Mouse (Mus musculus): ENCODE results near the gene Tex10. TPM values are rescaled to one million over a fixed set of nuclear protein-coding genes. Genes with fewer than 3 reads are reported as not detected.
"Not testable (repeated sequence)": the region's sequence is repeated elsewhere in the genome, so short reads cannot be mapped to it uniquely, and the experiment has no call there.

Gene Tex10
- total RNA-seq, 1 experiment from 2014 or later = 51.7 TPM

GRCm38 (mm10) chr4:48407350-48408039 is 65.8 kb downstream of the Tex10 start:
- peak; percentile 70 for ATAC-seq (replicated peaks; ENCODE audit: insufficient number of reproducible peaks, low FRiP score, low TSS enrichment, poor library complexity, severe bottlenecking)

DNA sequence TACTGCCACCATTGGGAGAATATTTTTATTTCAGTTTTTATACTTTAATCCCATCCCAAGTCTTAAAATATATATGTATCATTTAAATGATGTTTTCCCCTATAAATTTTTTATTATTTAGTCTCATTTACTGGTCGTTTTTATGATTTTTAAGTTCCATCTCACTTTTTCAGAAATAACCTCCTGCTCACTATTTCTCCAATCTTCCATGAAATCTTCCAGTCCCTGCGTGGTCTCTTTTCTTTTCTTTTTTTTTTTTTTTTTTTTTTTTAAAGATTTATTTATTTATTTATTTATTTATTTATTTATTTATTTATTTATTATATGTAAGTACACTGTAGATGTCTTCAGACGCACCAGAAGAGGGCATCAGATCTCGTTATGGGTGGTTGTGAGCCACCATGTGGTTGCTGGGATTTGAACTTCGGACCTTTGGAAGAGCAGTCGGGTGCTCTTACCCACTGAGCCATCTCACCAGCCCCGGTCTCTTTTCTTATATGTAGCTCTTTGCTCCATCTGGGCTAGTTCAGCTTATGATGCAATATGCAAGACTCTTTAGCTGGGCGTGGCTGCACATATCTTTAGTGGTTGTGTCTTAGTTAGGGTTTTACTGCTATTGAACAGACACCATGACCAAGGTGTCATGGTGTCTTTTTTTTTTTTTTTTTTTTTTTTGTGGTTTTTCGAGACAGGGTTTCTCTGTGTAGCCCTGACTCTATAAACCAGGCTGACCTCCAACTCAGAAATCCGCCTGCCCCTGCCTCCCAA is 67.4 kb downstream of the Tex10 start:
- not testable (repeated sequence) for ATAC-seq (replicated peaks; ENCODE audit: insufficient number of reproducible peaks, low FRiP score, low TSS enrichment, poor library complexity, severe bottlenecking)

DNA sequence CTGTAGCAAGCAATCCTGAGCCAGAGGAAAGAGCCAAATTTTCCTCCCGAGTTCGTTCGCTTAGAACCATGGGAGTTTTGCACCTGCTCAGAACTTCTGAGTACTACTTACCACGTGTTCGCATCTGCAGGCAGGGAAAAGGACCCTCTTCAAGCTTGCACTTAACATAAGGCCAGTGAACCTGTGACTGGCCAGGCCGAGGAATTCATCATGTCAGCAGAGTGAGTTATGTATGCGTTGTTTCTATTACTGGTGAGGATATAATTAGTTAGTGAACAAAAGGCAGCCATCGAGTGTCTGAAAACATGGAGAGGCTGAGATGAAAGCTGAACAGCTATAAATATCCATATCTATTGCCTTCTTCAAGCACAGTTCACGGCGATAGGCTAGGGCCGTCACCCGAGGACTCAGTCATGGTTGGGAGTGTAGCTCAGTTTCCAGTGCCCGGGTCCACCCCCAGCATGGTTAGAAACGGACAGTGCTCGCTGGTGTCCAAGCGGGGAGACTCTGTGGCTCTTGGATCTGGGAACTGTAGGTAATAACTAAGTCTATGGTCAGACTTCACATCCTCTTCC is 70.1 kb downstream of the Tex10 start:
- ATAC-seq (replicated peaks; ENCODE audit: insufficient number of reproducible peaks, low FRiP score, low TSS enrichment, poor library complexity, severe bottlenecking) = no peak

GRCm38 (mm10) chr4:48396949-48397348 is 76.3 kb downstream of the Tex10 start:
- ATAC-seq (replicated peaks; ENCODE audit: insufficient number of reproducible peaks, low FRiP score, low TSS enrichment, poor library complexity, severe bottlenecking) = no peak

GRCm38 (mm10) chr4:48382506-48382905 is 90.8 kb downstream of the Tex10 start:
- ATAC-seq (replicated peaks; ENCODE audit: insufficient number of reproducible peaks, low FRiP score, low TSS enrichment, poor library complexity, severe bottlenecking) = no peak

DNA sequence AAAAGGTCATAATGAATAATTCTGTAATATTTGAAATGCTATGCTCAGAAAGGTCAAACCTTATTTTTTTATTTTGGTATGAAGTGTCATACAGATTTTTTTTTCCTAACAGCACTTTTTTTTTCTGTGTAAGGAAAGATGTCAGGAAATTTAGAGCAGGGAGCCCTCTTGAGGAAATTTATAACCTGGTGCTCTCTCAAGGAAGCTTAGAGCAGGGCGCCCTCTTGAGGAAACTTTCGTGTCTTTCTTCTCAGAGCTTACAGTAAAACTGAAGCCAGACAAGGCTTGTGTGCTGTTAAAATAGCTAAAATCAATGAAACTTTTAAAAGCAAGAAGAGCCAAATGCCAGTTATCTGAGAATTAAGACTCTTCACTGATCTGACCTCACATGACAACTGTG is 92.3 kb downstream of the Tex10 start:
- ATAC-seq (replicated peaks; ENCODE audit: insufficient number of reproducible peaks, low FRiP score, low TSS enrichment, poor library complexity, severe bottlenecking) = no peak

Other genes starting within 250 kb of the Tex10 start
- gene Erp44, start 193.9 kb downstream of the Tex10 start, total RNA-seq (2017) = 63.4 to 88.5 TPM (median 75.0 TPM) in 3 replicates
- gene Invs, start 193.7 kb downstream of the Tex10 start, total RNA-seq (2017) = 4.6 to 11.1 TPM (median 8.0 TPM) in 3 replicates
- gene Msantd3, start 66.5 kb upstream of the Tex10 start, total RNA-seq (2017) = 2.0 to 6.0 TPM (median 2.3 TPM) in 3 replicates
- gene Tmeff1, start 111.7 kb upstream of the Tex10 start, total RNA-seq (2017) = 0.48 TPM in 1 of 3 replicates, not detected in the others
- not detected in 3 replicates for gene Cavin4, start 190.1 kb upstream of the Tex10 start, total RNA-seq (2017)